Mouse (Mus musculus) thymus, adult 2 months (tissue): ENCODE measurements around the gene Zmiz1.

ENCODE experiments used
- CTCF ChIP-seq: fragments of 200-500 bp; IDR thresholded peaks from 2 replicates; pipeline ENCODE4 v1.5.1; 2012; ENCODE audit warnings: mild to moderate bottlenecking, control low read depth, low read length, moderate library complexity, borderline replicate concordance; ENCODE audit not compliant: control insufficient read depth, poor library complexity, insufficient read depth; ENCODE audit errors: extremely low read depth
- POLR2A ChIP-seq: fragments of 200-500 bp; IDR thresholded peaks from 2 replicates; pipeline ENCODE4 v1.6.1; 2012; ENCODE audit warnings: mild to moderate bottlenecking, low read length, control low read depth, moderate library complexity; ENCODE audit not compliant: control insufficient read depth, poor library complexity, insufficient read depth; ENCODE audit errors: extremely low read depth

DNA sequence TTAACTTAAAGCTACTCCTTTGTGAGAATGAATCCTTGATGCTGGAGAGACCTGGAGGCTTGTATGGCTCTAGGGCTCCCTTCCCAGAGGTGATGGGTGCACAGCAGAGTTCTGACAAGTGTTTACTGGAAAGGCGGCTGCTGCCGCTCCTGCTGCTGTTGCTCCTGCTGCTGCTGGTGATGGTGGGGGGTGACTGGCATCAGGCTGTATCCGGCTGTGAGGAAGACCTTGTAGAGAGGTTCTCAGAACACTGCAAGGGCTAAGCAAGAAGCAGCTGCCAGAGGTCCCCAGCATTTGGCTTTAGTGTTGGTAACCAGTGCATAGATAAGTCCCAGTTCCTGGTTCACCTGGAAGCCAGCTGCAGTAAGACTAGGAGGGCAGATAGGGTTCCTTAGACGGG lies 149.6 kb downstream of the Zmiz1 start:
- TF ChIP-seq POLR2A (no peak), CTCF (no peak)
